Mouse (Mus musculus): Measurements from ENCODE around the gene 5730596B20Rik. TPM values are rescaled to one million over a fixed set of nuclear protein-coding genes. Genes with fewer than 3 reads are reported as not detected.
A peak's percentile ranks its signal among the peaks of the same experiment; 100 is the strongest.

The 5730596B20Rik gene
- polyA plus RNA-seq, 1 experiment from 2014 or later = 3.0 TPM

GRCm38 (mm10) chr6:52156551-52157200 lies 20.6 kb upstream of the 5730596B20Rik start:
- H3K4me2 ChIP-seq = peak overlapping the region; percentile 86
- no peak for ATAC-seq (ENCODE audit: low FRiP score)
- no peak overlapping the region for H3K9ac ChIP-seq (replicated peaks)
- no peaks in the 10 kb centered on the region for H3K9me3 ChIP-seq (replicated peaks)
- peak overlapping the region; percentile 3 for H3K4me3 ChIP-seq (replicated peaks)
- no peak overlapping the region for H3K27ac ChIP-seq (replicated peaks)
- H3K27me3 ChIP-seq (replicated peaks) = peaks cover 15% of the 10 kb centered on the region
- peaks cover 48% of the 10 kb centered on the region for H3K4me1 ChIP-seq
- 9% methylated on average over 20 of the region's 20 CpGs for WGBS
- H3K36me3 ChIP-seq = no peaks in the 10 kb centered on the region

GRCm38 (mm10) chr6:52157466-52158275 lies 19.6 kb upstream of the 5730596B20Rik start:
- H3K4me3 ChIP-seq (replicated peaks) = peak overlapping the region; percentile 86
- peak overlapping the region; percentile 87; the same call in 1 of the 2 replicates for H3K27ac ChIP-seq (replicated peaks)
- no peaks in the 10 kb centered on the region for H3K9me3 ChIP-seq (replicated peaks)
- H3K27me3 ChIP-seq (replicated peaks) = 0 out of 2 replicates have a peak, but pooled peaks cover 11% of the 10 kb centered on the region
- ATAC-seq (ENCODE audit: low FRiP score) = no peak; the same call in 1 of the 2 replicates
- no peaks in the 10 kb centered on the region for H3K36me3 ChIP-seq
- 2% methylated on average over 32 of the region's 32 CpGs for WGBS
- peak overlapping the region; percentile 81 for H3K9ac ChIP-seq (replicated peaks)
- H3K4me1 ChIP-seq = peaks cover 56% of the 10 kb centered on the region
- H3K4me2 ChIP-seq = peak overlapping the region; percentile 86

GRCm38 (mm10) chr6:52158276-52159051 lies 18.8 kb upstream of the 5730596B20Rik start, which contains the start of gene Hoxa1:
Hoxa1 (minus strand) TSS chr6:52158317.
- Histone ChIP-seq H3K4me2 (peak within 1 kb of the TSS; percentile 86), H3K9me3 (replicated peaks) (no peaks in the 10 kb centered on the region), H3K9ac (replicated peaks) (peak within 1 kb of the TSS; percentile 81), H3K36me3 (no peaks in the 10 kb centered on the region), H3K27me3 (replicated peaks) (0 out of 2 replicates have a peak, but pooled peaks cover 8% of the 10 kb centered on the region), H3K27ac (replicated peaks) (peak within 1 kb of the TSS; percentile 87), H3K4me3 (replicated peaks) (peak within 1 kb of the TSS; percentile 86), H3K4me1 (peaks cover 63% of the 10 kb centered on the region)
- under 1% methylated on average over 54 of the region's 55 CpGs for WGBS
- peak; percentile 88 for ATAC-seq (ENCODE audit: low FRiP score)

GRCm38 (mm10) chr6:52159164-52159761 lies 18.0 kb upstream of the 5730596B20Rik start:
- peaks cover 71% of the 10 kb centered on the region for H3K4me1 ChIP-seq
- 6% methylated on average over 12 of the region's 12 CpGs for WGBS

GRCm38 (mm10) chr6:52159979-52160378 lies 17.3 kb upstream of the 5730596B20Rik start:
- Histone ChIP-seq H3K27me3 (replicated peaks) (0 out of 2 replicates have a peak, but pooled peaks cover 8% of the 10 kb centered on the region), H3K9ac (replicated peaks) (peak overlapping the region; percentile 50), H3K36me3 (no peaks in the 10 kb centered on the region), H3K9me3 (replicated peaks) (no peaks in the 10 kb centered on the region), H3K4me3 (replicated peaks) (peak overlapping the region; percentile 86), H3K4me2 (peak overlapping the region; percentile 86), H3K4me1 (peaks cover 78% of the 10 kb centered on the region), H3K27ac (replicated peaks) (peak overlapping the region; percentile 87)
- ATAC-seq (ENCODE audit: low FRiP score) = no peak
- 9% methylated on average over 8 of the region's 9 CpGs for WGBS

More at GRCm38 (mm10) chr6:52159164-52159761, 18.0 kb upstream of the 5730596B20Rik start:
- H3K4me3 ChIP-seq (replicated peaks) = peak overlapping the region; percentile 86
- H3K36me3 ChIP-seq = no peaks in the 10 kb centered on the region
- H3K27ac ChIP-seq (replicated peaks) = peak overlapping the region; percentile 87
- peak overlapping the region; percentile 81 for H3K9ac ChIP-seq (replicated peaks)
- H3K4me2 ChIP-seq = peak overlapping the region; percentile 86
- 0 out of 2 replicates have a peak, but pooled peaks cover 8% of the 10 kb centered on the region for H3K27me3 ChIP-seq (replicated peaks)
- H3K9me3 ChIP-seq (replicated peaks) = no peaks in the 10 kb centered on the region
- ATAC-seq (ENCODE audit: low FRiP score) = peak; percentile 10; the same call in 1 of the 2 replicates

- ATAC-seq (ENCODE audit: low FRiP score) = no peak
- Histone ChIP-seq H3K36me3 (no peaks in the 10 kb centered on the region), H3K4me2 (peak overlapping the region; percentile 86), H3K27me3 (replicated peaks) (0 out of 2 replicates have a peak, but pooled peaks cover 5% of the 10 kb centered on the region), H3K9ac (replicated peaks) (peak overlapping the region; percentile 50), H3K4me3 (replicated peaks) (peak overlapping the region; percentile 86), H3K9me3 (replicated peaks) (no peaks in the 10 kb centered on the region), H3K27ac (replicated peaks) (peak overlapping the region; percentile 87), H3K4me1 (peaks cover 86% of the 10 kb centered on the region)
- WGBS = 2% methylated on average over 30 of the region's 30 CpGs
Measured at GRCm38 (mm10) chr6:52160511-52161335, 16.6 kb upstream of the 5730596B20Rik start.

- Histone ChIP-seq H3K9ac (replicated peaks) (peak overlapping the region; percentile 50), H3K27ac (replicated peaks) (peak overlapping the region; percentile 87), H3K27me3 (replicated peaks) (0 out of 2 replicates have a peak, but pooled peaks cover 2% of the 10 kb centered on the region), H3K36me3 (no peaks in the 10 kb centered on the region), H3K4me1 (peaks cover 90% of the 10 kb centered on the region), H3K4me3 (replicated peaks) (peak overlapping the region; percentile 86), H3K4me2 (peak overlapping the region; percentile 86), H3K9me3 (replicated peaks) (no peaks in the 10 kb centered on the region)
- WGBS = 8% methylated on average over 8 of the region's 8 CpGs
- ATAC-seq (ENCODE audit: low FRiP score) = no peak
Measured at GRCm38 (mm10) chr6:52161336-52162092, 15.8 kb upstream of the 5730596B20Rik start.

GRCm38 (mm10) chr6:52162093-52162380 lies 15.3 kb upstream of the 5730596B20Rik start:
- Histone ChIP-seq H3K27ac (replicated peaks) (peak overlapping the region; percentile 75), H3K4me2 (peak overlapping the region; percentile 86)

GRCm38 (mm10) chr6:52162611-52163365 lies 14.5 kb upstream of the 5730596B20Rik start:
- peak overlapping the region; percentile 66 for H3K9ac ChIP-seq (replicated peaks)
- peaks cover 90% of the 10 kb centered on the region for H3K4me1 ChIP-seq
- H3K9me3 ChIP-seq (replicated peaks) = no peaks in the 10 kb centered on the region
- peak overlapping the region; percentile 45 for H3K4me3 ChIP-seq (replicated peaks)
- H3K27me3 ChIP-seq (replicated peaks) = no peaks in the 10 kb centered on the region
- H3K36me3 ChIP-seq = no peaks in the 10 kb centered on the region
- H3K4me2 ChIP-seq = peak overlapping the region; percentile 86
- peak overlapping the region; percentile 91 for H3K27ac ChIP-seq (replicated peaks)
- WGBS = 10% methylated on average over 14 of the region's 14 CpGs
- ATAC-seq (ENCODE audit: low FRiP score) = no peak

More at GRCm38 (mm10) chr6:52162093-52162380, 15.3 kb upstream of the 5730596B20Rik start:
- Histone ChIP-seq H3K36me3 (no peaks in the 10 kb centered on the region), H3K4me3 (replicated peaks) (peak overlapping the region; percentile 12; the same call in 1 of the 2 replicates), H3K9me3 (replicated peaks) (no peaks in the 10 kb centered on the region), H3K27me3 (replicated peaks) (no peaks in the 10 kb centered on the region), H3K9ac (replicated peaks) (peak overlapping the region; percentile 23; the same call in 1 of the 2 replicates), H3K4me1 (peaks cover 90% of the 10 kb centered on the region)
- 11% methylated on average over 1 of the region's 1 CpGs for WGBS
- ATAC-seq (ENCODE audit: low FRiP score) = no peak
